Mouse (Mus musculus) heart, adult 2 months (tissue): ENCODE results near the gene Atg7.

ENCODE experiments used
- CTCF ChIP-seq: fragments of 200-600 bp; IDR thresholded peaks from 2 replicates; pipeline ENCODE4 v1.8.1; 2022; ENCODE audit warnings: antibody characterized with exemption, mild to moderate bottlenecking, moderate library complexity
- EP300 ChIP-seq: fragments of 200-500 bp; IDR thresholded peaks from 2 replicates; pipeline ENCODE4 v1.6.1; 2011; ENCODE audit warnings: low read depth, low read length, control low read depth; ENCODE audit not compliant: insufficient read depth

DNA sequence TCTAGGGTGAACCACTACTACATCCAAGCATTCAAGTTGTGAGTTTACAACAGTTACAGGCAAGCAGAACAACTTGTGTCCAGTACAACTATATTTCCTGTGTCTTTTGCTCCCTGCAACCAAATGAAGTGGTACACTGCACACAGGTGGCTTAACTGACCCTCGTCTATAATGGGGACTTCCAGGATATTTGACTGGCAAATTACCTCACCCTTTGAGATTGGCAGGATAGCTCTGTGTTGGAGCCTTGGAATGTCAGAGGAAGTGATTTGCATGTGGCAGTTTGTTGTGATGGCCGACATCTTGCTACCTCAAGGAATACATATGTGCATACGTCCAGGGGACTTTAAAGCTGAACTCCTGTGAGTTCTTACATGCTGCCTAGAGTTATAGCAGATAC is 164.6 kb downstream of the Atg7 start:
- TF ChIP-seq CTCF: no peak
- no peak for TF ChIP-seq EP300
